Mouse (Mus musculus) hindbrain, embryonic 13.5 days (tissue): ENCODE measurements around the gene Sae1. TPM values are rescaled to one million over a fixed set of nuclear protein-coding genes. Genes with fewer than 3 reads are reported as not detected.

Experiments
- ATAC-seq: fragments of 200-750 bp; cut with Nextera tagmentation; 2 replicates; pipeline ENCODE4 v1.8.0; 2017; ENCODE audit warnings: moderate TSS enrichment; ENCODE audit not compliant: low FRiP score
- H3K27ac ChIP-seq: fragments of 300-500 bp; sonication (generic); 2 replicates; pipeline ENCODE4 v1.5.1; 2015; ENCODE audit warnings: inconsistent platforms, mild to moderate bottlenecking, moderate library complexity
- H3K27me3 ChIP-seq: fragments of 300-500 bp; sonication (generic); 2 replicates; pipeline ENCODE4 v1.6.1; 2015; ENCODE audit warnings: mild to moderate bottlenecking, inconsistent platforms
- H3K36me3 ChIP-seq: fragments of 300-500 bp; sonication (generic); 2 replicates; pipeline ENCODE4 v1.6.1; 2015; ENCODE audit warnings: mild to moderate bottlenecking, inconsistent platforms
- H3K4me1 ChIP-seq: fragments of 300-500 bp; sonication (generic); replicated peaks from 2 replicates; pipeline ENCODE4 v1.6.1; 2015; ENCODE audit warnings: inconsistent platforms
- H3K4me2 ChIP-seq: fragments of 300-500 bp; sonication (generic); 2 replicates; pipeline ENCODE4 v1.6.1; 2015; ENCODE audit warnings: inconsistent platforms, mild to moderate bottlenecking, moderate library complexity
- H3K4me3 ChIP-seq: fragments of 300-500 bp; sonication (generic); 2 replicates; pipeline ENCODE4 v1.5.1; 2015; ENCODE audit warnings: mild to moderate bottlenecking, inconsistent platforms
- H3K9ac ChIP-seq: fragments of 300-500 bp; sonication (generic); 2 replicates; pipeline ENCODE4 v1.6.1; 2015; ENCODE audit warnings: mild to moderate bottlenecking, inconsistent platforms
- H3K9me3 ChIP-seq: fragments of 300-500 bp; sonication (generic); 2 replicates; pipeline ENCODE4 v1.6.1; 2016; ENCODE audit warnings: inconsistent platforms
- WGBS: fragments of 180-500 bp; shearing (Covaris S2); methylation state at CpG from one replicate; pipeline ENCODE4 v1.1.7; 2015; 5-methylcytosine and 5-hydroxymethylcytosine counted together
- polyA plus RNA-seq: library from polyadenylated mRNA; unstranded; fragments of >200 nt; fragmentation: Nextera tagmentation; extraction: Ambion mirVana; gene quantifications from 2 replicates; pipeline ENCODE4 v1.2.1, GENCODE M21; 2015

Sae1 gene
- polyA plus RNA-seq: 259 and 260 TPM in 2 replicates

DNA sequence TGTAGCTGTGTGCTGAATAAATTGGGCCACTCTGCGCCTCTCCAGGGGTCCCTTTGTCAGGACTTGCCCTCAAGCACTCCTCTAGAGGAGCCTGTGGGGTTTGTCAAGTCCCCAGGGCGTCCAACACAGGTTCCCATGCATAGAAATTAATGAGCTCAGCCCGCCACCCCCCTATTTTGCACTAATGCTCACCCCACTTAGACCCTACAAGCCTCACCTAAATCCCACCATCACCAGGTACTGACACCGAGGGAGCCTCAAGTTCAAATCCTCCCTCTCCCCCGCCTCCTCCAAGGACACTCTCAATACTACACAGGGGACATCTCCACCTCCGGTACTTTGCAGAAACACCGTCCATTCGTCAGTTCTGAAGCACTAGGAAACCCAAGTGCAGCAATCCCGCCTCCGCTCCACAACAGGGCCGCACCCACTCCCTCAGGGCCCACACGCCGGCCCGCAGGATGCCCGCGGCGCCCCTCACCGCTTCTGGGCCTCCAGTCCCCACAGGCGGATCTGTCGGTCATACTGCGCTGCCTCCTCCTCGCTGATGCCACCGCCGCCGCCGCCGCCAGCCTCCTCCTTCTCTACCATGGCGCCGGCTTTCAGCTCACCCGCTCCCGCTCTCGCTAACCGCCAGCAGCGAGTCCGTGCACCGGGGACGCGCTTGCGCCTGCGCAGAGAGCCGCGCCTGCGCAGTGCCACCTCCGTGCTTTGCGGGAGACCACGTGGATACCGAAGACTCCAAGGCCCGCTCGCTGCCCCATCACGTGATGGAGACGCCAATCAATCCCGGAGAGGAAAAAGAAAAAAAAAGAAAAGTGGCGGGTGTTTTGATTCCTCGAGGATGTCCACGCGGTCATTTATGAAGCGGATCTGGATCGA, at the start of gene Sae1:
Gene Sae1, minus strand, starts transcription at position 647 of the 882 bp plus-strand sequence.
- H3K27ac ChIP-seq: peak within 1 kb of the TSS; percentile 89
- H3K36me3 ChIP-seq: peaks cover 16% of the 10 kb centered on the region; the same call in 1 of the 2 replicates
- peak within 1 kb of the TSS; percentile 97 for H3K9ac ChIP-seq
- peak; percentile 89 for ATAC-seq
- H3K4me2 ChIP-seq: peak within 1 kb of the TSS; percentile 92
- H3K9me3 ChIP-seq: no peaks in the 10 kb centered on the region
- H3K4me3 ChIP-seq: peak within 1 kb of the TSS; percentile 95
- no peaks in the 10 kb centered on the region for H3K27me3 ChIP-seq
- H3K4me1 ChIP-seq: peaks cover 28% of the 10 kb centered on the region
- WGBS: under 1% methylated on average over 58 of the region's 58 CpGs

DNA sequence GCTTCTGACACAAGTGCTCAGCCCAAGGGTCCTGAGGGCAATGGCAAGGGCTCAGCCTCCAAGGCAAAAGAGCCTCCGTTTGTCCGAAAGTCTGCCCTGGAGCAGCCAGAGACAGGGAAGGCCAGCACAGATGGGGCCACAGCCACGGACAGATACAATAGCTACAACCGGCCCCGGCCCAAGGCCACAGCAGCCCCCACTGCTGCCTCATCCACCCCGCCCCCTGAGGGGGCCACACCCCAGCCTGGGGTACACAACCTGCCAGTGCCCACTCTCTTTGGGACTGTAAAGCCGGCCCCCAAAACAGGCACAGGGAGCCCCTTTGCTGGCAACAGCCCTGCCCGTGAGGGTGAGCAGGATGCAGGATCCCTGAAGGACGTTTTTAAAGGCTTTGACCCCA, 47.5 kb upstream of the Sae1 start:
- H3K9ac ChIP-seq: no peak overlapping the region

DNA sequence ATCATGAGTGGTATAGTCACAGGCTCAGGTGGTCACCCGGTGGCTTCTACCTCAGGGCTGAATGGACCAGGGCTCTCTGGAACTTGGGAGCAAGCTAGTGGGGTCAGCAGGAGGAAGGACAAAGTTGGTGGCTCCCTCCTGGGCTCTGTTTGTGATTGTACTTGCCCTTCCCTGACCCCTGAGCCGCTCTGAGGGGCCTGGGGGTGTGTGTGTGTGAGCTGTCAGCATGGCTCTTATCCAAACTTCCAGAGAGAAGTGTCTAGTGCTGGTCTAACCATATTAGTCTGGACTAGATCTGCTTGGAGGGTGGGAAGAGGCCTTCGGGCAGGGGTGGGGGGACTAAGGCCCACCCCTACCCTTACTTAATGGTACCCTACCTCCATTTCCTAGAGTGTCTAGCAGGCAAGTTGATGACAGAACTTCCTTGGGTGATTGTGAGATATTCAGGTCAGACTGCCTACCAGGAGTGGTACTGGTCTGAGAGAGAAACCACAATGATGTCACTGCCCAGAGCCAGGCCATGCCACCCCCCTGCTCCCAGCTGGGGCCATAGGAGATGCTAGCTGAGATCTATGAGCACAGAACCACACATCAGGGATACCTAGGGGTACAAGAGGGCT, 45.9 kb upstream of the Sae1 start:
- Histone ChIP-seq H3K27ac (no peak overlapping the region), H3K36me3 (peaks cover 86% of the 10 kb centered on the region), H3K4me3 (no peak overlapping the region), H3K4me1 (no peaks in the 10 kb centered on the region), H3K27me3 (no peaks in the 10 kb centered on the region), H3K9ac (no peak overlapping the region), H3K4me2 (no peak overlapping the region), H3K9me3 (no peaks in the 10 kb centered on the region)
- 76% methylated on average over 3 of the region's 3 CpGs for WGBS
- no peak for ATAC-seq

More for the DNA sequence above, 47.5 kb upstream of the Sae1 start:
- 86% methylated on average over 9 of the region's 9 CpGs for WGBS
- no peaks in the 10 kb centered on the region for H3K9me3 ChIP-seq
- ATAC-seq: no peak
- H3K4me2 ChIP-seq: no peak overlapping the region
- H3K4me3 ChIP-seq: no peak overlapping the region
- no peaks in the 10 kb centered on the region for H3K4me1 ChIP-seq
- H3K27me3 ChIP-seq: no peaks in the 10 kb centered on the region
- H3K27ac ChIP-seq: no peak overlapping the region
- H3K36me3 ChIP-seq: peaks cover 70% of the 10 kb centered on the region

DNA sequence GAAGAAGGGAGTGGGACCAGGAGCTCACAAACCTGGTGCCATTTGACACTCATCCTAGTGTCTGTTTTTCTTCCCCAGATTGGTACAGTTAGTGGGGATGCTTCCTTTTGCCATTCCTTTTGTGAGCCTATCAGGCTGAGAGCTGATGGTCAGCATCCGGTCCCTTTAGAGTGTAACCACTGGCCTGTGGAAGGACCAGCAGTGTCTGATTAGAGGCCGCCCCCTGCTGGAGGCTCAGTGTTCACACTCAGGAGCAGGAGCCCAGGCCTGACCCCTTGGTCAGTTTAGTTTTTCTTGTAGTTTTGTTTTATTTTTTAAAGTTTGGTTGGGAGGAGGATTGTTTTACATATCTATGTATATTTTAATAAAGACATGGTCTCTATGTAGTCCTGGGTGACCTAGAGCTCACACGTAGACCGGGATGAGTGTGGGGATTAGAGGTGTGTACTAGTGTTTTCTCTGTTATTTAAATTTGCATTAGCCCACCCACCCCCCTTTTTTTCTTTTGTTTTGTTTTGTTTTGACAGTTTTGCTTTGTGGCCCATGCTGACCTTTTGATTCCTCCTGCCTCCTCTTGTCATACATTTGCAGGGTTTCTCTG, 38.6 kb upstream of the Sae1 start:
- Histone ChIP-seq H3K9ac (no peak overlapping the region), H3K36me3 (peaks cover 100% of the 10 kb centered on the region), H3K4me3 (no peak overlapping the region), H3K4me2 (no peak overlapping the region), H3K27ac (no peak overlapping the region), H3K4me1 (no peaks in the 10 kb centered on the region), H3K9me3 (no peaks in the 10 kb centered on the region), H3K27me3 (no peaks in the 10 kb centered on the region)
- 0 out of 2 replicates have a peak, but pooled peaks have one; percentile 71 for ATAC-seq
- WGBS: 66% methylated on average over 4 of the region's 4 CpGs

DNA sequence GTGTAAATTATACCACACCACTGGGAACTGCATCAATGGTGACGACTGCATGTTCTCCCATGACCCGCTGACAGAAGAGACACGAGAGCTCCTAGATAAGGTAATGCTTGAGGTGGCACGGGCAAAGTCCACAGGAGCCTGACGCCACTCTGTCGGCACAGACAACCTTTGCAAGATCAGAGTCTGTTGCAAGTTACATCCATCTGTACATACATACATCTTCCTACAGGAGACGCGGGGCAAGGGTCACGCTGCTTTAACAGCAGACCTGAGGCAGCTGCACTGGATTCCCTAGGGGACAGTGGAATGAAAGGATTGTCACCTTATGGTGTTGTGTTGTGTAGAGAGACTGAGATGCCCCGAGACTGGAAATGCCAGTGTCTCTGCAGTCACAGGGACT, 38.1 kb upstream of the Sae1 start:
- H3K27ac ChIP-seq: no peak overlapping the region
- H3K27me3 ChIP-seq: no peaks in the 10 kb centered on the region
- H3K4me1 ChIP-seq: no peaks in the 10 kb centered on the region
- 95% methylated on average over 10 of the region's 10 CpGs for WGBS
- H3K9me3 ChIP-seq: no peaks in the 10 kb centered on the region
- no peak overlapping the region for H3K4me2 ChIP-seq
- no peak for ATAC-seq
- peaks cover 100% of the 10 kb centered on the region for H3K36me3 ChIP-seq
- no peak overlapping the region for H3K9ac ChIP-seq
- no peak overlapping the region for H3K4me3 ChIP-seq

DNA sequence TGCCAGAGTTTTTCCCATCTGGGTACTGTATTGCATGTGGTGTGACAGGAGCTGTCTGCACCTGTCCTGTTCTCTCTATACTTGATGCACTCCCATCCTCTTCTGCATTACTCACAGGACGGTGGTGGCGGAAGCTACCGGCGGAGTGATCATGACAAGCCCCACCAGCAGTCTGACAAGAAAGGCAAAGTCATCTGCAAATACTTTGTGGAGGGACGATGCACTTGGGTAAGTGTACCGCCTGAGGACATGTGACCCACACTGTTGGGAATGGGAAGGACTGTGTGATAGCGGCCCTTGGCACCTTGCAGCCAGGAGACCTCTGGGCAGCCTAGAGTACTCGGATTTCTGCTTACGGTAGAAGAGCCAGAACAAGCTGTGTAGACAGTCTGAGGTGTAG, 36.1 kb upstream of the Sae1 start:
- no peaks in the 10 kb centered on the region for H3K27me3 ChIP-seq
- H3K27ac ChIP-seq: no peak overlapping the region
- WGBS: 94% methylated on average over 9 of the region's 9 CpGs
- no peak overlapping the region for H3K4me3 ChIP-seq
- no peaks in the 10 kb centered on the region for H3K4me1 ChIP-seq
- no peak overlapping the region for H3K9ac ChIP-seq
- no peaks in the 10 kb centered on the region for H3K9me3 ChIP-seq
- no peak overlapping the region for H3K4me2 ChIP-seq
- ATAC-seq: no peak
- H3K36me3 ChIP-seq: peaks cover 100% of the 10 kb centered on the region

DNA sequence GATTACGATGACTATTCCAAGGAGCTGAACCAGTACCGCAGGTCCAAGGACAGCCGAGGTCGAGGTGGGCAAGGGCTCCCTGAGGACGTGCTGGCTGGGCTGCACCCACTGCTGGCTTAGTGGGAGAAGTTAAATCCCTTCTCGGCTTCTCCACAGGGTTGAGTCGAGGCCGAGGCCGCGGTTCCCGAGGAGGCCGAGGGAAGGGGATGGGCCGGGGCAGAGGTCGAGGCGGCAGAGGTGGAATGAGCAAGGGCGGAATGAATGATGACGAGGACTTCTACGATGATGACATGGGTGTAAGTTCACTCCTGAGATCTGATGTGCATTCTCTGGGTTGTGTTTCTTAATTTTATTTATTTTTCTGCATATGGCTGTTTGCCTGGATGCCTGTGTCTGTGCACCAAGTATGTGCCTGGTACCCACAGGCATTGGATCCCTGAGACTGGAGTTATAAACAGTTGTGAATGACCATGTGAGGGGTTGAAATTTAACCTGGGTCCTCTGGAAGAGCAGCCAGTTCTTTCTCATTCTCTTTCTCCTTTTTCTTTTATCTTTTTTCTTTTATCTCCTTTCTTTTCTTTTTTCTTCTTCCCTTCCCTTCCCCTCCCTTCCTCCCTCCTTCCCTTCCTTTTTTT, 34.7 kb upstream of the Sae1 start:
- Histone ChIP-seq H3K4me3 (no peak overlapping the region), H3K4me1 (no peaks in the 10 kb centered on the region), H3K9ac (no peak overlapping the region), H3K36me3 (peaks cover 100% of the 10 kb centered on the region), H3K27ac (no peak overlapping the region), H3K27me3 (no peaks in the 10 kb centered on the region), H3K9me3 (no peaks in the 10 kb centered on the region), H3K4me2 (no peak overlapping the region)
- no peak for ATAC-seq
- WGBS: 88% methylated on average over 18 of the region's 18 CpGs

DNA sequence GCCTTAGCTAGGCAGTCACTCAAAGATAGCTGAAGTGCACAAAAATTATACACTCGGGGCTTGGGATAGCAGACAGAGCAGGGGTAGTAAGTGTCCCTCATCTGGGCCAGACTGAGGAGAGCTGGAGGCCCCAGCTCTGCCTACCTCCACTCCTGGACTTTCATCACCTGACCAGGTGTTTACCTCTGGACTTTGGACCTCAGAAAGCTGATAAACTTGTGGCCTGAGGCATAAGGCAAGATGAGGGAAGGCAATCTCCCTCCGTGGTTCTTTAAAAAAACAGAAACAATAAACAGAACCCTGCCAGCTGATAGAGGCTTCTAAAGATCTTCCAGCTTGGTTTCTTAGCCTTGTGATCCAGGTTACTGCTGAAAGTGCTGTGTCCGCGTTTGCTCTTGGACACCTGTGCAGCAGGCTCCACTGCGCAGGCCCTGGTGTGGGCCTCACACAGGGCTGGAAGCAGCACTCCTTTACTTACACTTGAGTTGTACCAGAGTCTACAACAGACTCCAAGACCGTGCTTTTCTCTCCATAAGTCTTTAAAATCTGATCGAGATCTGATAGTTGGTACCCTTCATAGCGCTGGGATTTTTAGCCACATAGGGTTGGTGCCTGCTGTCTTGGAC, 33.0 kb upstream of the Sae1 start:
- H3K9me3 ChIP-seq: no peaks in the 10 kb centered on the region
- no peak overlapping the region for H3K4me3 ChIP-seq
- no peak for ATAC-seq
- H3K4me1 ChIP-seq: no peaks in the 10 kb centered on the region
- no peak overlapping the region for H3K9ac ChIP-seq
- WGBS: 96% methylated on average over 8 of the region's 8 CpGs
- H3K27me3 ChIP-seq: no peaks in the 10 kb centered on the region
- H3K4me2 ChIP-seq: no peak overlapping the region
- H3K36me3 ChIP-seq: peaks cover 94% of the 10 kb centered on the region
- H3K27ac ChIP-seq: no peak overlapping the region

DNA sequence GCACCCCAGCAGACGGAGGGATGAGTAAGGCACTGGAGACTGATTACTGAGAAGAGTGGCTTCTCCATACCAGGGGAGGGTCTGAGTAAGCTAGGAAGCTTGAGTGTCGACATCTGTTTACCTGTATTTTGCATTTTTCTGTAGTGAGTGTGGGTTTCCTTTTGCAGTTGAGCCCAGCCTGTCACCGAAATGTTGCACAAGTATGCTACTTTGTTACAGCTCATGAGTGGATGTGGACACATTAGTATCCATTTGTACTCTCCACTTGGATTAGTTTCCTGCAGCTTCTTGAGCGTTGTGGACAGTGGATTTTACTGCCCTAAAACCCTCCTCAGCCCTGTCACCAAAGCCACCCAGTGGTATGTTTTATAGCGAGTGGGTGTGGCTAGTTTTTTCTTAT, 31.1 kb upstream of the Sae1 start:
- 92% methylated on average over 5 of the region's 5 CpGs for WGBS
- ATAC-seq: no peak
- Histone ChIP-seq H3K4me3 (no peak overlapping the region), H3K4me2 (no peak overlapping the region), H3K27me3 (no peaks in the 10 kb centered on the region), H3K36me3 (peaks cover 75% of the 10 kb centered on the region), H3K27ac (no peak overlapping the region), H3K9me3 (no peaks in the 10 kb centered on the region), H3K4me1 (0 out of 2 replicates have a peak, but pooled peaks cover 4% of the 10 kb centered on the region), H3K9ac (no peak overlapping the region)

DNA sequence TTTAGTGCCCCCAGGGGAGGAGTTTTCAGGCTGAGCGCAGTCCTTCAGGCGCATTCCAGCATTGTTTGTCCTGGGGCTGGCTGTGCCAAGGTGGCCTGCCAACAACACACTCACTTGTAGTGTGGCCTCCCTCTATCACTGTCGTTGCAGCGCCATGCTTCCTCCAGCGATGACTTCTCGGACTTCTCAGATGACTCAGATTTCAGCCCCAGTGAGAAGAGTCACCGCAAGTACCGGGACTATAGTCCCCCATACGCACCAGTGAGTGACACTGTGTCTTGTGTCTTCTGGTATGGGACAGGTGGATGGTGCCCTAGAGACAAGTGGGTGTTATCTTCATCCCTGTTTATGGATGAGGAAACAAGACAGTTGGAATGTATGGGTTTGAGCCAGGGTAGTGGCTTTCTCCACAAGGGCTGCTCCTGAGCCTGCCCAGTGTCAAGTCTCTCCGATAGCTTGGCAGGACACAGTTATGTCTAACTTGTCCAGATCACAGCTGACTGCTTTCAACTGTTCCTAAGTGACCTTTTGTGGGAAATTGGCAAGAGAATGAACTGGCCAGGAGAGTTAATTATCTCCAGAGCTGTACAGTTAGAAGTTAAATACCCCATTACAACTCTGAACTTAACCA, 29.6 kb upstream of the Sae1 start:
- no peaks in the 10 kb centered on the region for H3K27me3 ChIP-seq
- peaks cover 60% of the 10 kb centered on the region for H3K36me3 ChIP-seq
- no peak overlapping the region for H3K4me3 ChIP-seq
- no peak overlapping the region for H3K4me2 ChIP-seq
- H3K4me1 ChIP-seq: peaks cover 14% of the 10 kb centered on the region
- no peaks in the 10 kb centered on the region for H3K9me3 ChIP-seq
- no peak overlapping the region for H3K27ac ChIP-seq
- no peak overlapping the region for H3K9ac ChIP-seq
- WGBS: 90% methylated on average over 10 of the region's 10 CpGs
- no peak for ATAC-seq

DNA sequence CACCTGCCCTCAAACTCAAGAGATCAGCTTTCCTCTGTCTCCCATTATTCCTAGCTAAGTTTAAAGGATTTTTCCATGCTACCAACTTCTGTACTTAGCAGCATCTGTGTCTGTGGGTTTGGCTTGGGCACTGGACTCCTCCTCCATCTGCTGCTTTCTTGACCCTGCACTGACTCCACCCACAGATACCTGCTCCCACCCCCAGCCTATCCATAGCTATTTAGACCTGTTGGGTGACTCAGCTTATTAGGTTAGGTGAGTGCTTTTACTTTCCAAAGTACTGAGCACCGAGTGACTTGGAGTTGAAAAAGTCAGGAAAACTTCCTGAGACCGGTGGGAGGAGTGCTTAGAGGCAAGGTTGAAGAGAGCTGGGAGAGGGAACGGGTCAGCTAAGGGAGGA, 27.8 kb upstream of the Sae1 start:
- ATAC-seq: no peak
- Histone ChIP-seq H3K27ac (no peak overlapping the region), H3K4me1 (peaks cover 20% of the 10 kb centered on the region), H3K27me3 (no peaks in the 10 kb centered on the region), H3K36me3 (peaks cover 42% of the 10 kb centered on the region), H3K9ac (no peak overlapping the region), H3K9me3 (no peaks in the 10 kb centered on the region), H3K4me3 (no peak overlapping the region), H3K4me2 (no peak overlapping the region)
- 89% methylated on average over 3 of the region's 3 CpGs for whole genome bisulfite sequencing
